In genomic region chr13:49644731-49645529, GRCm38 (mm10) we compare ENCODE assay signal across 7 mouse cellular contexts. TPM values are rescaled to one million over a fixed set of nuclear protein-coding genes. Genes with fewer than 3 reads are reported as not detected.
DNase-seq lines count a peak whose midpoint lies in the region; ATAC-seq and TF ChIP-seq lines count a peak whose summit lies in the region.

No protein-coding gene starts in this region.

- H3K27me3 ChIP-seq in heart, embryonic 16.5 days (ENCODE audit: control insufficient read depth, insufficient read depth, low read length) = no peaks in the 10 kb centered on the region
- H3K27me3 ChIP-seq in myocyte (ENCODE audit: control insufficient read depth, insufficient read depth, insufficient read length) = no peaks in the 10 kb centered on the region

- no peak overlapping the region for H3K9ac ChIP-seq in heart, embryonic 16.5 days (ENCODE audit: low read length)

- no peak overlapping the region for H3K4me2 ChIP-seq in heart, embryonic 16.5 days (ENCODE audit: low read depth, low read length)
- H3K4me2 ChIP-seq in myocyte (ENCODE audit: low read depth) = peak overlapping the region; percentile 16

- 66% methylated on average over 2 of the region's 2 CpGs for WGBS in heart, embryonic 16.5 days

- peak overlapping the region; percentile 66 for H3K27ac ChIP-seq in heart, embryonic 16.5 days (ENCODE audit: low read length)

- H3K4me1 ChIP-seq in heart, embryonic 16.5 days (ENCODE audit: control insufficient read depth, insufficient read depth, low read length) = peaks cover 3% of the 10 kb centered on the region; the same call in 1 of the 2 replicates

- no peak for TF ChIP-seq POLR2A in myocyte (IDR thresholded peaks at IDR 0.05; ENCODE audit: insufficient read length, low read depth)

- H3K4me3 ChIP-seq in heart, embryonic 16.5 days (ENCODE audit: low read length) = no peak overlapping the region
- no peak overlapping the region for H3K4me3 ChIP-seq in myocyte

- H3K79me2 ChIP-seq in myocyte (ENCODE audit: control insufficient read depth, insufficient read depth) = peaks cover 5% of the 10 kb centered on the region

- no peaks in the 10 kb centered on the region for H3K9me3 ChIP-seq in heart, embryonic 16.5 days (replicated peaks; ENCODE audit: control insufficient read depth, low read length)

- DNase-seq in layer of hippocampus, adult 9-10 months (ENCODE audit: low spot score) = peak; percentile 55
- no peak for DNase-seq in layer of hippocampus, adult 8-10 months (ENCODE audit: low spot score in 2 of 2)
- DNase-seq in NIH3T3 (ENCODE audit: low read depth) = peak; percentile 80
- DNase-seq in cerebellum, adult 18-20 months = no peak
- DNase-seq in thymus, postnatal 4 days = no peak

- no peaks in the 10 kb centered on the region for H3K36me3 ChIP-seq in heart, embryonic 16.5 days (ENCODE audit: control insufficient read depth, insufficient read depth)
- no peaks in the 10 kb centered on the region for H3K36me3 ChIP-seq in myocyte (ENCODE audit: control insufficient read depth, insufficient read depth)

- H3ac ChIP-seq in myocyte (ENCODE audit: control insufficient read depth, insufficient read length) = no peak overlapping the region

- ATAC-seq in heart, embryonic 16.5 days (replicated peaks; ENCODE audit: extremely low read depth, insufficient read depth, low FRiP score) = peak; percentile 28; the same call in 1 of the 2 replicates

TF ChIP-seq in myocyte, 11 proteins besides CTCF, POLR2A, EP300 and RAD21:
- TF ChIP-seq CEBPB (IDR thresholded peaks at IDR 0.05; ENCODE audit: insufficient read depth, poor library complexity, severe bottlenecking) = peak; percentile 71
- TF ChIP-seq SRF (IDR thresholded peaks at IDR 0.05; ENCODE audit: control insufficient read depth, insufficient read length, low read depth) = no peak

RNA-seq across cellular contexts. Expression of gene Cenpp, which starts 7.7 kb away (rescaled TPM):
- 1 to 10 TPM; 1.6 to 2.2 (median 2.0) TPM for total RNA-seq in layer of hippocampus, adult 8-10 months (2022)
- polyA plus RNA-seq in heart, embryonic 16.5 days (2015; fragmentation: Nextera tagmentation; extraction: Ambion mirVana) = 25.5 and 28.1 TPM in 2 replicates
- 6.3 TPM for polyA plus RNA-seq in myocyte (2012; fragmentation: generic; extraction: Trizol)

RNA-seq across cellular contexts. Expression of gene Nol8, which starts 7.9 kb away (rescaled TPM):
- total RNA-seq in layer of hippocampus, adult 8-10 months (2022) = 10 to 100 TPM; 22.9 to 32.5 (median 27.7) TPM
- polyA plus RNA-seq in heart, embryonic 16.5 days (2015; fragmentation: Nextera tagmentation; extraction: Ambion mirVana) = 11.5 TPM in 2 replicates
- polyA plus RNA-seq in myocyte (2012; fragmentation: generic; extraction: Trizol) = 3.0 TPM

RNA-seq across cellular contexts. Expression of gene Iars, which starts 37.0 kb away (rescaled TPM):
- total RNA-seq in layer of hippocampus, adult 8-10 months (2022) = 10 to 100 TPM; 61.8 to 90.7 (median 70.2) TPM
- 49.1 and 52.6 TPM in 2 replicates for polyA plus RNA-seq in heart, embryonic 16.5 days (2015; fragmentation: Nextera tagmentation; extraction: Ambion mirVana)
- 128 TPM for polyA plus RNA-seq in myocyte (2012; fragmentation: generic; extraction: Trizol)

RNA-seq across cellular contexts. Expression of gene Ogn, which starts 37.1 kb away (rescaled TPM):
- 1 to 10 TPM; 6.3 to 8.9 (median 8.3) TPM for total RNA-seq in layer of hippocampus, adult 8-10 months (2022)
- 49.8 and 53.8 TPM in 2 replicates for polyA plus RNA-seq in heart, embryonic 16.5 days (2015; fragmentation: Nextera tagmentation; extraction: Ambion mirVana)
- polyA plus RNA-seq in myocyte (2012; fragmentation: generic; extraction: Trizol) = 19.5 TPM

Comparison
In these comparisons a context has a peak if more than half of its experiments do, and no peak if none do; other contexts are left out.
1. DNase-seq: peak in layer of hippocampus, adult 9-10 months (single experiment) and NIH3T3 (single experiment); none in layer of hippocampus, adult 8-10 months (0 of 2), cerebellum, adult 18-20 months (0 of 2) and thymus, postnatal 4 days (single experiment).